In genomic region chr15:80257602-80258239, GRCm38 (mm10) we compare ENCODE assay signal across 8 mouse cellular contexts. TPM values are rescaled to one million over a fixed set of nuclear protein-coding genes. Genes with fewer than 3 reads are reported as not detected.
DNase-seq lines count a peak whose midpoint lies in the region; ATAC-seq and TF ChIP-seq lines count a peak whose summit lies in the region.

No protein-coding gene starts in this region.

- peak overlapping the region; percentile 98 for H3K27ac ChIP-seq in embryonic facial prominence, embryonic 13.5 days
- peak overlapping the region; percentile 100 for H3K27ac ChIP-seq in intestine, postnatal 0 days (ENCODE audit: low read depth, low read length)

- H3K4me3 ChIP-seq in embryonic facial prominence, embryonic 13.5 days = peak overlapping the region; percentile 100
- H3K4me3 ChIP-seq in intestine, postnatal 0 days (ENCODE audit: low read depth, low read length) = peak overlapping the region; percentile 100

- peak; percentile 50 to 57 for DNase-seq in cerebellum, adult 18-20 months
- DNase-seq in cerebellum, adult 8-10 months = no peak
- DNase-seq in A20 (ENCODE audit: low read depth, low spot score) = peak; percentile 45
- DNase-seq in neural tube, embryonic 10.5 days (ENCODE audit: extremely low spot score, low spot score) = peak; percentile 18
- DNase-seq in spleen, postnatal 14 days (ENCODE audit: low spot score in 2 of 2) = no peak

- peak overlapping the region; percentile 95 for H3K4me2 ChIP-seq in embryonic facial prominence, embryonic 13.5 days
- H3K4me2 ChIP-seq in intestine, postnatal 0 days (replicated peaks; ENCODE audit: low read depth) = peak overlapping the region; percentile 96

- peaks cover 47% of the 10 kb centered on the region for H3K36me3 ChIP-seq in embryonic facial prominence, embryonic 13.5 days
- peaks cover 26% of the 10 kb centered on the region for H3K36me3 ChIP-seq in intestine, postnatal 0 days (ENCODE audit: control insufficient read depth, insufficient read depth)

- H3K9ac ChIP-seq in embryonic facial prominence, embryonic 13.5 days = peak overlapping the region; percentile 32; the same call in 1 of the 2 replicates
- no peak overlapping the region; the same call in 1 of the 2 replicates for H3K9ac ChIP-seq in intestine, postnatal 0 days (ENCODE audit: low read depth, low read length)

- peak; percentile 28; the same call in 1 of the 2 replicates for TF ChIP-seq CTCF in intestine, postnatal 0 days (IDR thresholded peaks at IDR 0.05; ENCODE audit: low read depth)

- H3K27me3 ChIP-seq in embryonic facial prominence, embryonic 13.5 days = no peaks in the 10 kb centered on the region
- H3K27me3 ChIP-seq in intestine, postnatal 0 days (replicated peaks; ENCODE audit: control insufficient read depth, insufficient read depth, low read length) = no peaks in the 10 kb centered on the region

- peaks cover 51% of the 10 kb centered on the region for H3K4me1 ChIP-seq in embryonic facial prominence, embryonic 13.5 days
- H3K4me1 ChIP-seq in intestine, postnatal 0 days (replicated peaks; ENCODE audit: control insufficient read depth, insufficient read depth, low read length) = peaks cover 12% of the 10 kb centered on the region

- WGBS in embryonic facial prominence, embryonic 13.5 days = 28% methylated on average over 4 of the region's 4 CpGs
- 11% methylated on average over 4 of the region's 4 CpGs for WGBS in intestine, postnatal 0 days

- H3K9me3 ChIP-seq in embryonic facial prominence, embryonic 13.5 days = no peaks in the 10 kb centered on the region
- no peaks in the 10 kb centered on the region for H3K9me3 ChIP-seq in intestine, postnatal 0 days (ENCODE audit: control insufficient read depth)

- ATAC-seq in embryonic facial prominence, embryonic 13.5 days (ENCODE audit: insufficient number of reproducible peaks, insufficient read depth, low FRiP score, low TSS enrichment, low read depth) = no peak
- peak; percentile 3; the same call in 1 of the 2 replicates for ATAC-seq in intestine, postnatal 0 days
- ATAC-seq in activated CD4-positive, CD25-positive, alpha-beta regulatory T cell, adult 4 months = no peak

RNA-seq across cellular contexts. Expression of gene Atf4, which starts 2.7 kb away (rescaled TPM):
- polyA plus RNA-seq in embryonic facial prominence, embryonic 13.5 days (2015; fragmentation: Nextera tagmentation; extraction: Ambion mirVana) = 115 and 123 TPM in 2 replicates
- 95.2 and 106 TPM in 2 replicates for polyA plus RNA-seq in intestine, postnatal 0 days (2015; fragmentation: Nextera tagmentation; extraction: Ambion mirVana)
- polyA plus RNA-seq in activated CD4-positive, CD25-positive, alpha-beta regulatory T cell, adult 4 months (2017; shearing (Covaris generic)) = 10 to 100 TPM; 74.4 to 88.7 TPM

RNA-seq across cellular contexts. Expression of gene Rps19bp1, which starts 6.4 kb away (rescaled TPM):
- 67.0 and 67.3 TPM in 2 replicates for polyA plus RNA-seq in embryonic facial prominence, embryonic 13.5 days (2015; fragmentation: Nextera tagmentation; extraction: Ambion mirVana)
- 48.4 and 49.3 TPM in 2 replicates for polyA plus RNA-seq in intestine, postnatal 0 days (2015; fragmentation: Nextera tagmentation; extraction: Ambion mirVana)
- 10 to 100 TPM; 18.9 to 21.6 TPM for polyA plus RNA-seq in activated CD4-positive, CD25-positive, alpha-beta regulatory T cell, adult 4 months (2017; shearing (Covaris generic))

RNA-seq across cellular contexts. Expression of gene AC140267.1, which starts 22.1 kb away (rescaled TPM):
- not detected in 2 replicates for polyA plus RNA-seq in embryonic facial prominence, embryonic 13.5 days (2015; fragmentation: Nextera tagmentation; extraction: Ambion mirVana)
- not detected in 2 replicates for polyA plus RNA-seq in intestine, postnatal 0 days (2015; fragmentation: Nextera tagmentation; extraction: Ambion mirVana)
- polyA plus RNA-seq in activated CD4-positive, CD25-positive, alpha-beta regulatory T cell, adult 4 months (2017; shearing (Covaris generic)) = not detected

RNA-seq across cellular contexts. Expression of gene Mief1, which starts 23.9 kb away (rescaled TPM):
- polyA plus RNA-seq in embryonic facial prominence, embryonic 13.5 days (2015; fragmentation: Nextera tagmentation; extraction: Ambion mirVana) = 31.5 and 34.4 TPM in 2 replicates
- 12.0 and 14.2 TPM in 2 replicates for polyA plus RNA-seq in intestine, postnatal 0 days (2015; fragmentation: Nextera tagmentation; extraction: Ambion mirVana)
- polyA plus RNA-seq in activated CD4-positive, CD25-positive, alpha-beta regulatory T cell, adult 4 months (2017; shearing (Covaris generic)) = 10 to 100 TPM; 29.3 to 37.0 TPM

RNA-seq across cellular contexts. Expression of gene Cacna1i, which starts 29.3 kb away (rescaled TPM):
- polyA plus RNA-seq in embryonic facial prominence, embryonic 13.5 days (2015; fragmentation: Nextera tagmentation; extraction: Ambion mirVana) = not detected in 2 replicates
- 0.03 TPM in 1 of 2 replicates, not detected in the other for polyA plus RNA-seq in intestine, postnatal 0 days (2015; fragmentation: Nextera tagmentation; extraction: Ambion mirVana)
- polyA plus RNA-seq in activated CD4-positive, CD25-positive, alpha-beta regulatory T cell, adult 4 months (2017; shearing (Covaris generic)) = under 1 TPM; 0.09 to 0.11 TPM

Comparison
In these comparisons a context has a peak if more than half of its experiments do, and no peak if none do; other contexts are left out.
1. DNase-seq: peak in cerebellum, adult 18-20 months (2 of 2), A20 (single experiment) and neural tube, embryonic 10.5 days (single experiment); none in cerebellum, adult 8-10 months (single experiment) and spleen, postnatal 14 days (0 of 2).